Mouse (Mus musculus) thymus, adult 2 months (tissue): ENCODE measurements around the gene Tfec. TPM values are rescaled to one million over a fixed set of nuclear protein-coding genes. Genes with fewer than 3 reads are reported as not detected.

Source experiments
- DNase-seq: peaks from one replicate; pipeline ENCODE4 v3.0.0; 2021
- H3K27ac ChIP-seq: fragments of 200-500 bp; 2 replicates; pipeline ENCODE4 v1.5.1; 2012; ENCODE audit warnings: low read length, control low read depth; ENCODE audit not compliant: control insufficient read depth, insufficient read depth
- H3K27me3 ChIP-seq: fragments of 200-500 bp; 2 replicates; pipeline ENCODE4 v1.6.1; 2012; ENCODE audit warnings: mild to moderate bottlenecking, low read length, moderate library complexity, mixed read lengths; ENCODE audit not compliant: control insufficient read depth, insufficient read depth
- H3K36me3 ChIP-seq: fragments of 200-500 bp; 2 replicates; pipeline ENCODE4 v1.6.1; 2012; ENCODE audit warnings: mild to moderate bottlenecking, low read length, moderate library complexity; ENCODE audit not compliant: control insufficient read depth, insufficient read depth
- H3K4me1 ChIP-seq: fragments of 200-500 bp; replicated peaks from 2 replicates; pipeline ENCODE4 v1.6.1; 2012; ENCODE audit warnings: low read length; ENCODE audit not compliant: control insufficient read depth, insufficient read depth
- H3K4me3 ChIP-seq: fragments of 200-500 bp; 2 replicates; pipeline ENCODE4 v1.5.1; 2012; ENCODE audit warnings: mild to moderate bottlenecking, low read length, control low read depth, moderate library complexity; ENCODE audit not compliant: control insufficient read depth, insufficient read depth
- CTCF ChIP-seq: fragments of 200-500 bp; IDR thresholded peaks from 2 replicates; pipeline ENCODE4 v1.5.1; 2012; ENCODE audit warnings: mild to moderate bottlenecking, control low read depth, low read length, moderate library complexity, borderline replicate concordance; ENCODE audit not compliant: control insufficient read depth, poor library complexity, insufficient read depth; ENCODE audit errors: extremely low read depth
- POLR2A ChIP-seq: fragments of 200-500 bp; IDR thresholded peaks from 2 replicates; pipeline ENCODE4 v1.6.1; 2012; ENCODE audit warnings: mild to moderate bottlenecking, low read length, control low read depth, moderate library complexity; ENCODE audit not compliant: control insufficient read depth, poor library complexity, insufficient read depth; ENCODE audit errors: extremely low read depth
- WGBS: fragments of 180-500 bp; shearing (Covaris S2); methylation state at CpG from one replicate; pipeline ENCODE4 v1.1.7; 2018; 5-methylcytosine and 5-hydroxymethylcytosine counted together
- polyA plus RNA-seq: library from polyadenylated mRNA; depleted of rRNA; stranded (reverse); fragments of >200 nt; gene quantifications from 2 replicates; pipeline ENCODE4 v1.2.3, GENCODE M21; 2012; rRNA removed

Gene Tfec
- polyA plus RNA-seq, 1 experiment = 2.3 TPM

DNA sequence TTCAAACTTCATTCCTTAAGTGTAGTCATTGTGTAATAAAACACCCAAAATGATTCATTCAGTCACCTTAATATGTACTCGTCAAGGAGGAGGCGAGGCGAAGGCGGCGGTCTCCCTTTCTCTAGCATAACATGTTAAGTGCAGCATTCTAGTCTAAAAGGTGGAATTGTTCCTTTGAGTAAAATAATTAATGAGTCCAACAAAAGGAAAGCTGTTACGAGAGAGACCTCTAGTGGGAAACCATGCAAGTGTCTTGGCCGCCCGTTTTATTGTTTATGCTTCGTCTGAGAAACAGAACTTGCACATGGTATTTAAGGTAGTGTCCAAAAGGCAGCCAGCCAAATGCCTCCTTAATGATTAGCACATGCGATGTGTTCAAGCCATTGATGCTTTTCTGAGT, 100.6 kb downstream of the Tfec start:
- TF ChIP-seq CTCF = no peak
- no peak overlapping the region for H3K4me3 ChIP-seq
- no peaks in the 10 kb centered on the region for H3K4me1 ChIP-seq
- 42% methylated on average over 10 of the region's 10 CpGs for WGBS
- no peaks in the 10 kb centered on the region for H3K36me3 ChIP-seq
- no peak for DNase-seq
- H3K27me3 ChIP-seq = no peaks in the 10 kb centered on the region
- no peak overlapping the region for H3K27ac ChIP-seq

DNA sequence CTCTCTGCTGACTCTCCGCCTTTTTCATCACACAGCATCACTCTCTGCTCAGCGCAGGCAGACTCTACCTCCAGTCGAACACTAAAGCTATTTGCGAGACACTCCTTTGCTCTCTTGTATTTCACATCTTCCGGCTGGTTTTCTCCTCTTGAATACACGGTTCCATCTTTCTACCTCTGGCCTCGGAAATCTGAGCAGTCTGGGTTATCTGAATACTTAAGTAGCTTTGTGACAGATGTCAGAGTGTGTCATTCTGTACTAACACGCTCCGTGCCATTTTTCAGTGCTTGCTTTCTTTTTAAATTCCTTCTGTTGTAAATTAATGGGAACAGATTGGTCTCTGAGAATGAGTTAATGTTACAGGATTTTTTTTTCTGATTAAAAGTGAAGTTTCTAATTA, 101.3 kb downstream of the Tfec start:
- no peaks in the 10 kb centered on the region for H3K27me3 ChIP-seq
- H3K27ac ChIP-seq = no peak overlapping the region
- TF ChIP-seq CTCF = no peak
- no peak for DNase-seq
- H3K4me3 ChIP-seq = no peak overlapping the region
- H3K4me1 ChIP-seq = no peaks in the 10 kb centered on the region
- no peaks in the 10 kb centered on the region for H3K36me3 ChIP-seq
- WGBS = 90% methylated on average over 9 of the region's 9 CpGs

DNA sequence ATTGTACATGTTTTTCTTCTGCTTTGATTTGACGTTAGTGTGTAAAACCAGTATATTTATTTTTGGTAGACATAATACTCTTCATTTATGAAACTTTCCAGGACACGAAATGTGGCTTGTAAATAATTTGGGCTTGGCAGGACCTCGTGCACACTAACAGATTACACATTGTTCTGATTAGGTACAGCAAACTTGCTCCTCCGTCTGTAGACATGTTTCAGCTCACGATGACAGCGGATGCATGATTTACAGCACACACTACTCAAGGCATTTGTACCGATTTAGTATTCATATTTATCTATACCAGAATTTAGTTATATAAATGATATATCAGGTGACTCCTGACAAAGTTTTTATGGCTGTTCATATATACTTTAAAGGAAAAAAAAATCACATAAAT, 104.2 kb downstream of the Tfec start:
- no peak overlapping the region for H3K27ac ChIP-seq
- no peaks in the 10 kb centered on the region for H3K4me1 ChIP-seq
- 89% methylated on average over 7 of the region's 7 CpGs for WGBS
- H3K36me3 ChIP-seq = no peaks in the 10 kb centered on the region
- no peaks in the 10 kb centered on the region for H3K27me3 ChIP-seq
- TF ChIP-seq CTCF (no peak), POLR2A (no peak)
- H3K4me3 ChIP-seq = no peak overlapping the region
- DNase-seq = no peak

DNA sequence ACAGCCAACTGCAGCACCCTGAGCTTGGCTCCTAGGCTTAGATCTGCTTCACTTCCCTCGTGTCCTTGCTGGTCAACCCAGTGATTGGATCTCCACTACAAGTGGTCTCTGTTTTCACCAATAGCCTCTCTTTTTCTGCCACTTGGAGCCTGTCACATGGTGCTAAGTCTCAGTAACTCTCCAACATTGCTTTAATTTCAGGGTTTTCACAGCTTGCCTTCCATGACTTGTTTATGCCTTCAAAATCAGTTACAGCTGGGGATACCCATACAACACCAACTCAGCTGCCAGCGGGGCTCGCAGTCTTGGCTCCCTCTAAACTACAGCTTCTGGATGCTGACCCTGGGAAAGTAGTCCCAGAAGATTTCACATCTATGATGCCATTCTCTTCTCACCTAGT, 113.1 kb downstream of the Tfec start:
- 90% methylated on average over 3 of the region's 3 CpGs for whole genome bisulfite sequencing
- Histone ChIP-seq H3K4me1 (no peaks in the 10 kb centered on the region), H3K27ac (no peak overlapping the region), H3K4me3 (no peak overlapping the region), H3K27me3 (no peaks in the 10 kb centered on the region), H3K36me3 (no peaks in the 10 kb centered on the region)
- TF ChIP-seq CTCF = no peak
- no peak for TF ChIP-seq POLR2A
- no peak for DNase-seq

Other genes starting within 250 kb of the Tfec start
- 48.6 and 59.2 TPM in 2 replicates for gene Tes, start 166.7 kb upstream of the Tfec start, polyA plus RNA-seq